Mouse (Mus musculus) embryonic facial prominence, embryonic 14.5 days (tissue): ENCODE data around the gene Capg. TPM values are rescaled to one million over a fixed set of nuclear protein-coding genes. Genes with fewer than 3 reads are reported as not detected.

ENCODE experiments used
- polyA plus RNA-seq: library from polyadenylated mRNA; unstranded; fragments of >200 nt; fragmentation: Nextera tagmentation; extraction: Ambion mirVana; gene quantifications from 2 replicates; pipeline ENCODE4 v1.2.1, GENCODE M21; 2014

Gene Capg
- polyA plus RNA-seq, 1 experiment from 2014 or later: 75.9 TPM

Other genes starting within 250 kb of the Capg start
- not detected in 2 replicates for gene Sftpb, start 239.8 kb upstream of the Capg start, polyA plus RNA-seq
- gene Usp39, start 199.2 kb upstream of the Capg start, polyA plus RNA-seq: 46.6 and 50.7 TPM in 2 replicates
- gene 0610030E20Rik, start 197.1 kb upstream of the Capg start, polyA plus RNA-seq: 19.6 and 25.0 TPM in 2 replicates
- gene Tmem150a, start 188.9 kb upstream of the Capg start, polyA plus RNA-seq: 16.3 and 17.6 TPM in 2 replicates
- gene Rnf181, start 177.4 kb upstream of the Capg start, polyA plus RNA-seq: 79.9 and 81.1 TPM in 2 replicates
- 20.3 and 22.3 TPM in 2 replicates for gene Vamp5, start 163.9 kb upstream of the Capg start, polyA plus RNA-seq
- gene Vamp8, start 153.7 kb upstream of the Capg start, polyA plus RNA-seq: 130 and 144 TPM in 2 replicates
- 15.0 and 15.7 TPM in 2 replicates for gene Ggcx, start 130.1 kb upstream of the Capg start, polyA plus RNA-seq
- gene Mat2a, start 104.8 kb upstream of the Capg start, polyA plus RNA-seq: 292 and 321 TPM in 2 replicates
- not detected in 2 replicates for gene Sh2d6, start 22.7 kb upstream of the Capg start, polyA plus RNA-seq
- gene Elmod3, start 54.0 kb downstream of the Capg start, polyA plus RNA-seq: 18.7 and 18.8 TPM in 2 replicates
- 16.4 and 18.2 TPM in 2 replicates for gene Retsat, start 54.1 kb downstream of the Capg start, polyA plus RNA-seq
- gene Tgoln1, start 72.6 kb downstream of the Capg start, polyA plus RNA-seq: 33.8 and 34.7 TPM in 2 replicates
- 42.3 and 46.3 TPM in 2 replicates for gene Tcf7l1, start 244.9 kb downstream of the Capg start, polyA plus RNA-seq